Mouse (Mus musculus) lung, embryonic 14.5 days (tissue): ENCODE data around the gene Zfp607b. TPM values are rescaled to one million over a fixed set of nuclear protein-coding genes. Genes with fewer than 3 reads are reported as not detected.
A peak's percentile ranks its signal among the peaks of the same experiment; 100 is the strongest.

Experiments
- ATAC-seq: fragments of 200-750 bp; cut with Nextera tagmentation; 2 replicates; pipeline ENCODE4 v1.8.0; 2017; ENCODE audit warnings: mild to moderate bottlenecking, moderate TSS enrichment, moderate library complexity; ENCODE audit not compliant: insufficient read depth
- DNase-seq: peaks from one replicate; pipeline ENCODE4 v3.0.0-alpha.2; 2015
- H3K27ac ChIP-seq: fragments of 300-500 bp; sonication (generic); 2 replicates; pipeline ENCODE4 v1.5.1; 2014; ENCODE audit warnings: low read depth, mild to moderate bottlenecking, moderate library complexity
- H3K27me3 ChIP-seq: fragments of 300-500 bp; sonication (generic); 2 replicates; pipeline ENCODE4 v1.6.1; 2014; ENCODE audit warnings: low read length, control low read depth; ENCODE audit not compliant: insufficient read depth
- H3K36me3 ChIP-seq: fragments of 300-500 bp; sonication (generic); 2 replicates; pipeline ENCODE4 v1.6.1; 2014; ENCODE audit warnings: control low read depth; ENCODE audit not compliant: insufficient read depth
- H3K4me1 ChIP-seq: fragments of 300-500 bp; sonication (generic); 2 replicates; pipeline ENCODE4 v1.6.1; 2014; ENCODE audit warnings: antibody characterized with exemption, control low read depth; ENCODE audit not compliant: insufficient read depth
- H3K4me2 ChIP-seq: fragments of 300-500 bp; sonication (generic); 2 replicates; pipeline ENCODE4 v1.6.1; 2014; ENCODE audit warnings: mild to moderate bottlenecking
- H3K4me3 ChIP-seq: fragments of 300-500 bp; sonication (generic); 2 replicates; pipeline ENCODE4 v1.5.1; 2014; ENCODE audit warnings: low read depth, low read length
- H3K9ac ChIP-seq: fragments of 300-500 bp; sonication (generic); 2 replicates; pipeline ENCODE4 v1.6.1; 2014
- H3K9me3 ChIP-seq: fragments of 300-500 bp; sonication (generic); 2 replicates; pipeline ENCODE4 v1.6.1; 2016; ENCODE audit warnings: low read depth, low read length, control low read depth
- CTCF ChIP-seq: IDR thresholded peaks from 2 replicates; pipeline ENCODE4 v1.5.1; 2016; ENCODE audit warnings: antibody characterized with exemption, low read depth
- WGBS: fragments of 180-500 bp; shearing (Covaris S2); extraction: QIAGEN DNeasy Blood & Tissue Kit; methylation state at CpG from one replicate; pipeline ENCODE4 v1.1.7; 2014; 5-methylcytosine and 5-hydroxymethylcytosine counted together
- polyA plus RNA-seq: library from polyadenylated mRNA; unstranded; fragments of >200 nt; fragmentation: Nextera tagmentation; extraction: Ambion mirVana; gene quantifications from 2 replicates; pipeline ENCODE4 v1.2.1, GENCODE M21; 2014

Gene Zfp607b
- polyA plus RNA-seq, 1 experiment from 2014 or later: 3.6 TPM

- Histone ChIP-seq H3K9me3 (no peaks in the 10 kb centered on the region; the same call in 1 of the 2 replicates), H3K4me3 (no peak overlapping the region), H3K27ac (no peak overlapping the region), H3K4me2 (no peak overlapping the region), H3K36me3 (no peaks in the 10 kb centered on the region), H3K4me1 (no peaks in the 10 kb centered on the region), H3K27me3 (no peaks in the 10 kb centered on the region), H3K9ac (no peak overlapping the region)
- TF ChIP-seq CTCF: no peak
- no peak for DNase-seq
- WGBS: 82% methylated on average over 7 of the region's 7 CpGs
- no peak for ATAC-seq
Measured at GRCm38 (mm10) chr7:27710402-27710801, 21.3 kb downstream of the Zfp607b start.

GRCm38 (mm10) chr7:27721951-27722350 lies 32.8 kb downstream of the Zfp607b start:
- ATAC-seq (no peak), DNase-seq (no peak)
- Histone ChIP-seq H3K27ac (no peak overlapping the region), H3K36me3 (no peaks in the 10 kb centered on the region), H3K4me2 (no peak overlapping the region), H3K9me3 (no peaks in the 10 kb centered on the region), H3K27me3 (no peaks in the 10 kb centered on the region), H3K4me3 (no peak overlapping the region), H3K4me1 (no peaks in the 10 kb centered on the region), H3K9ac (no peak overlapping the region)
- TF ChIP-seq CTCF: no peak
- 89% methylated on average over 8 of the region's 8 CpGs for WGBS

GRCm38 (mm10) chr7:27725566-27726538 lies 36.7 kb downstream of the Zfp607b start:
- no peaks in the 10 kb centered on the region for H3K27me3 ChIP-seq
- no peaks in the 10 kb centered on the region for H3K4me1 ChIP-seq
- ATAC-seq (peak; percentile 68), DNase-seq (peak; percentile 83)
- no peak overlapping the region for H3K4me3 ChIP-seq
- no peak overlapping the region for H3K27ac ChIP-seq
- H3K36me3 ChIP-seq: no peaks in the 10 kb centered on the region
- peak; percentile 65 for TF ChIP-seq CTCF
- 41% methylated on average over 12 of the region's 12 CpGs for WGBS
- H3K9me3 ChIP-seq: no peaks in the 10 kb centered on the region
- H3K4me2 ChIP-seq: no peak overlapping the region
- peak overlapping the region; percentile 5; the same call in 1 of the 2 replicates for H3K9ac ChIP-seq

GRCm38 (mm10) chr7:27727471-27727870 lies 38.3 kb downstream of the Zfp607b start:
- Histone ChIP-seq H3K4me1 (no peaks in the 10 kb centered on the region), H3K36me3 (no peaks in the 10 kb centered on the region), H3K27ac (no peak overlapping the region), H3K9me3 (no peaks in the 10 kb centered on the region), H3K9ac (no peak overlapping the region), H3K27me3 (no peaks in the 10 kb centered on the region), H3K4me2 (no peak overlapping the region), H3K4me3 (no peak overlapping the region)
- ATAC-seq: no peak
- DNase-seq: no peak
- 53% methylated on average over 2 of the region's 2 CpGs for WGBS
- no peak for TF ChIP-seq CTCF

- Histone ChIP-seq H3K9me3 (no peaks in the 10 kb centered on the region), H3K27me3 (no peaks in the 10 kb centered on the region), H3K4me2 (peak within 1 kb of the TSS; percentile 82), H3K9ac (peak within 1 kb of the TSS; percentile 92), H3K36me3 (no peaks in the 10 kb centered on the region), H3K27ac (peak within 1 kb of the TSS; percentile 95), H3K4me1 (peaks cover 3% of the 10 kb centered on the region; the same call in 1 of the 2 replicates), H3K4me3 (peak within 1 kb of the TSS; percentile 62)
- ATAC-seq (peak; percentile 94), DNase-seq (peak; percentile 95)
- WGBS: under 1% methylated on average over 35 of the region's 35 CpGs
- TF ChIP-seq CTCF: peak; percentile 62
Measured at GRCm38 (mm10) chr7:27731281-27731883, 42.2 kb downstream of the Zfp607b start, which contains the start of gene Zfp60. Gene Zfp60 (plus strand): TSS chr7:27731389.

GRCm38 (mm10) chr7:27731946-27732345 lies 42.8 kb downstream of the Zfp607b start:
- H3K27ac ChIP-seq: peak overlapping the region; percentile 95
- no peaks in the 10 kb centered on the region for H3K36me3 ChIP-seq
- H3K4me3 ChIP-seq: peak overlapping the region; percentile 62
- peaks cover 3% of the 10 kb centered on the region; the same call in 1 of the 2 replicates for H3K4me1 ChIP-seq
- ATAC-seq (no peak), DNase-seq (no peak)
- TF ChIP-seq CTCF: no peak
- H3K9me3 ChIP-seq: no peaks in the 10 kb centered on the region
- peak overlapping the region; percentile 82 for H3K4me2 ChIP-seq
- WGBS: 2% methylated on average over 12 of the region's 12 CpGs
- no peaks in the 10 kb centered on the region for H3K27me3 ChIP-seq
- H3K9ac ChIP-seq: peak overlapping the region; percentile 92

GRCm38 (mm10) chr7:27732508-27732907 lies 43.4 kb downstream of the Zfp607b start:
- Histone ChIP-seq H3K4me1 (peaks cover 3% of the 10 kb centered on the region; the same call in 1 of the 2 replicates), H3K27ac (no peak overlapping the region), H3K4me2 (peak overlapping the region; percentile 82), H3K9ac (peak overlapping the region; percentile 92; the same call in 1 of the 2 replicates), H3K4me3 (peak overlapping the region; percentile 62), H3K36me3 (no peaks in the 10 kb centered on the region), H3K9me3 (no peaks in the 10 kb centered on the region), H3K27me3 (no peaks in the 10 kb centered on the region)
- no peak for DNase-seq
- TF ChIP-seq CTCF: no peak
- 78% methylated on average over 6 of the region's 6 CpGs for WGBS
- ATAC-seq: no peak
